Mouse (Mus musculus) kidney, postnatal 0 days (tissue): ENCODE measurements around the gene Zfp451. TPM values are rescaled to one million over a fixed set of nuclear protein-coding genes. Genes with fewer than 3 reads are reported as not detected.

Experiments used
- ATAC-seq: fragments of 200-750 bp; cut with Nextera tagmentation; replicated peaks from 2 replicates; pipeline ENCODE4 v1.8.0; 2017; ENCODE audit warnings: low read depth, moderate number of reproducible peaks, moderate TSS enrichment, moderate library complexity; ENCODE audit not compliant: low FRiP score
- DNase-seq: peaks from one replicate; pipeline ENCODE4 v3.0.0-alpha.2; 2016; ENCODE audit warnings: low spot score
- H3K27ac ChIP-seq: fragments of 300-500 bp; sonication (generic); 2 replicates; pipeline ENCODE4 v1.5.1; 2014; ENCODE audit warnings: mild to moderate bottlenecking
- H3K27me3 ChIP-seq: fragments of 300-500 bp; sonication (generic); 2 replicates; pipeline ENCODE4 v1.6.1; 2014; ENCODE audit warnings: low read length, mixed read lengths; ENCODE audit not compliant: insufficient read depth
- H3K36me3 ChIP-seq: fragments of 300-500 bp; sonication (generic); 2 replicates; pipeline ENCODE4 v1.6.1; 2014; ENCODE audit warnings: low read length, mixed read lengths; ENCODE audit not compliant: insufficient read depth
- H3K4me1 ChIP-seq: fragments of 300-500 bp; sonication (generic); replicated peaks from 2 replicates; pipeline ENCODE4 v1.6.1; 2014; ENCODE audit warnings: antibody characterized with exemption, low read length, mixed read lengths; ENCODE audit not compliant: insufficient read depth
- H3K4me2 ChIP-seq: fragments of 300-500 bp; sonication (generic); 2 replicates; pipeline ENCODE4 v1.6.1; 2014; ENCODE audit warnings: mild to moderate bottlenecking, low read length, moderate library complexity, mixed read lengths
- H3K4me3 ChIP-seq: fragments of 300-500 bp; sonication (generic); replicated peaks from 2 replicates; pipeline ENCODE4 v1.5.1; 2014; ENCODE audit warnings: low read depth, low read length
- H3K9ac ChIP-seq: fragments of 300-500 bp; sonication (generic); 2 replicates; pipeline ENCODE4 v1.6.1; 2014; ENCODE audit warnings: low read depth, low read length
- H3K9me3 ChIP-seq: fragments of 300-500 bp; sonication (generic); replicated peaks from 2 replicates; pipeline ENCODE4 v1.6.1; 2016; ENCODE audit warnings: low read length, inconsistent platforms, mixed read lengths
- CTCF ChIP-seq: IDR thresholded peaks from 2 replicates; pipeline ENCODE4 v1.5.1; 2016; ENCODE audit warnings: antibody characterized with exemption, low read depth, mild to moderate bottlenecking, moderate library complexity
- WGBS: fragments of 180-500 bp; shearing (Covaris S2); extraction: QIAGEN DNeasy Blood & Tissue Kit; methylation state at CpG from one replicate; pipeline ENCODE4 v1.1.7; 2014; 5-methylcytosine and 5-hydroxymethylcytosine counted together
- polyA plus RNA-seq: library from polyadenylated mRNA; unstranded; fragments of >200 nt; fragmentation: Nextera tagmentation; extraction: Ambion mirVana; gene quantifications from 2 replicates; pipeline ENCODE4 v1.2.1, GENCODE M21; 2015

Gene Zfp451
- polyA plus RNA-seq, 1 experiment from 2014 or later, result 15.5 TPM

GRCm38 (mm10) chr1:33742903-33743302, 71.5 kb downstream of the Zfp451 start:
- Histone ChIP-seq H3K9ac (no peak overlapping the region), H3K4me3 (no peak overlapping the region), H3K36me3 (0 out of 2 replicates have a peak, but pooled peaks cover 28% of the 10 kb centered on the region), H3K27me3 (no peaks in the 10 kb centered on the region), H3K4me1 (no peaks in the 10 kb centered on the region), H3K4me2 (no peak overlapping the region), H3K9me3 (no peaks in the 10 kb centered on the region), H3K27ac (no peak overlapping the region)
- no peak for ATAC-seq
- WGBS, result 28% methylated on average over 8 of the region's 8 CpGs
- TF ChIP-seq CTCF, result peak; percentile 75
- DNase-seq, result peak; percentile 59

- ATAC-seq (peak; percentile 68; the same call in 1 of the 2 replicates), DNase-seq (peak; percentile 91)
- 29% methylated on average over 12 of the region's 12 CpGs for WGBS
- H3K27ac ChIP-seq, result no peak overlapping the region
- peaks cover 26% of the 10 kb centered on the region; the same call in 1 of the 2 replicates for H3K36me3 ChIP-seq
- no peak overlapping the region for H3K9ac ChIP-seq
- H3K4me1 ChIP-seq, result no peaks in the 10 kb centered on the region
- no peak overlapping the region for H3K4me2 ChIP-seq
- no peak overlapping the region for H3K4me3 ChIP-seq
- TF ChIP-seq CTCF, result peak; percentile 97
- no peaks in the 10 kb centered on the region for H3K27me3 ChIP-seq
- no peaks in the 10 kb centered on the region for H3K9me3 ChIP-seq
Measured at GRCm38 (mm10) chr1:33739302-33739701, 75.1 kb downstream of the Zfp451 start.

DNA sequence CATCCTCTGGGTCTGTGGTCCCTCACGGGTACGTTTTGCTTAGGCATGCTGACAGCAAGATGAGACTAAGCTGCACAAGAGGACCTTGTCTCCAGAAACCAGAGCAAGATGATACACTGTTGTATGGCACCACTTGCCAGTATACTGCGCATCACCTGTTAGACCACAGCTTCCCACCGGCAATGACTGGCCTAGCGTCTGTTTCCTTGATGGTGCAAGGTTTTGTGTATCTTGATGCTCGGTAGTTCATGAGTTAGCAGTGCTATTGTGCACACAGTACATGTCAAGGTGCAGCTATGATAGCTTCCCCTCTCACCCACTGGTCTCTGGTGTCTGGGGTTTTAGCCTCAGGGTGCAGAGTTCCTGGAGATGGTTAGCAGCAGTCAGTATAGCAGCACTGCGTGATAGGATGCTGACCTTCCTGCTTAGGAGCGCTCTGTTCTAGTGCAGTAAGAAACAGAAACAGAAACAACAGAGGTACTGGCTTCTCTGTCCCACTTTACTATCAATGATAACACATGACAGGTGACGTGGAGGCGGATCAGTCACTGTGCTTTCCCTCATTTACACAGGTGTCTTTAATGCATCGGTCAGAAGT, 75.6 kb downstream of the Zfp451 start:
- Histone ChIP-seq H3K4me3 (no peak overlapping the region), H3K4me2 (no peak overlapping the region), H3K4me1 (no peaks in the 10 kb centered on the region), H3K9ac (no peak overlapping the region), H3K27me3 (no peaks in the 10 kb centered on the region), H3K27ac (no peak overlapping the region), H3K36me3 (peaks cover 26% of the 10 kb centered on the region; the same call in 1 of the 2 replicates), H3K9me3 (no peaks in the 10 kb centered on the region)
- ATAC-seq (no peak), DNase-seq (no peak)
- WGBS, result 83% methylated on average over 11 of the region's 11 CpGs
- no peak for TF ChIP-seq CTCF

- Histone ChIP-seq H3K9me3 (no peaks in the 10 kb centered on the region), H3K4me3 (no peak overlapping the region), H3K27ac (no peak overlapping the region), H3K36me3 (peaks cover 26% of the 10 kb centered on the region; the same call in 1 of the 2 replicates), H3K4me1 (no peaks in the 10 kb centered on the region), H3K27me3 (no peaks in the 10 kb centered on the region), H3K4me2 (no peak overlapping the region), H3K9ac (no peak overlapping the region)
- WGBS, result 91% methylated on average over 11 of the region's 11 CpGs
- no peak for DNase-seq
- no peak for ATAC-seq
- no peak for TF ChIP-seq CTCF
Measured at GRCm38 (mm10) chr1:33738281-33738680, 76.1 kb downstream of the Zfp451 start.

DNA sequence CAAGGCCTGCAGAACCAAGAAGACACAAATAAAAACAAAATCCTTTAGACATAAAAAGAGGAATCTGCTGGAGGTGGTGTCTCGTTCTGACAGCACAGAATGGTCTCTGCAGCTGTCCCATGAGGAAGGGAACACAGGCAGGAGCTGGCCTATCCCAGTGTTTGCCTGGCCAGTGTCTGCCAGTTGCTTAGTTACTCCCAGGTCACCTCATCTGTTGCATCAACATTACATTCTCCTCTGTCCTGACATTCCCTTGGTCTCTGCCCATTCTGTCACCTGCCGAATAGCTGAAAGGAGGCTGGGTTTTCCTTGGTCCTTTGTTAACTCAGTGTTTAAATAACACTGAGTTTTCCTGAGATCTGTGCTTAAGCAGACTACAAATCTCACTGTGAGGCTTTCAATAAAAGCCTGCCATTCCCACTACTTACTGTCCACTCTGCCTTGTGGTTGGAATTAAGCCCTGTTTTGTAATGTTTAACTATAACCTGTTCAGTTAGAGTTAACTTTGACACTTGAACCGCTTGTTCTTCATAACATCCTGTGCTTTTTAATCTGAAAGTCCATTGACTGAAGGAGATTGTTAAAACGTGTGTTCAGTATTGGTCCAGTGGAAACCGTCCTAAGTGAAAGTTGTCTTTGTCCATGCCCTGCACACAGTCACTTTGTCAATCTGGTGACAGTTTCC, 80.3 kb downstream of the Zfp451 start:
- H3K36me3 ChIP-seq, result peaks cover 39% of the 10 kb centered on the region

GRCm38 (mm10) chr1:33733044-33733443, 81.4 kb downstream of the Zfp451 start:
- ATAC-seq (peak; percentile 62; the same call in 1 of the 2 replicates), DNase-seq (no peak)
- 84% methylated on average over 9 of the region's 9 CpGs for WGBS
- H3K9ac ChIP-seq, result no peak overlapping the region
- H3K4me2 ChIP-seq, result no peak overlapping the region
- H3K4me3 ChIP-seq, result no peak overlapping the region
- H3K27ac ChIP-seq, result no peak overlapping the region
- H3K36me3 ChIP-seq, result peaks cover 37% of the 10 kb centered on the region
- no peaks in the 10 kb centered on the region for H3K9me3 ChIP-seq
- no peaks in the 10 kb centered on the region for H3K4me1 ChIP-seq
- H3K27me3 ChIP-seq, result no peaks in the 10 kb centered on the region
- no peak for TF ChIP-seq CTCF

More for the DNA sequence above, 80.3 kb downstream of the Zfp451 start:
- H3K27me3 ChIP-seq, result no peaks in the 10 kb centered on the region
- no peak overlapping the region for H3K4me3 ChIP-seq
- H3K4me2 ChIP-seq, result no peak overlapping the region
- 72% methylated on average over 5 of the region's 5 CpGs for WGBS
- ATAC-seq, result peak; percentile 70
- DNase-seq, result no peak
- no peak for TF ChIP-seq CTCF
- no peaks in the 10 kb centered on the region for H3K4me1 ChIP-seq
- no peak overlapping the region for H3K9ac ChIP-seq
- peak overlapping the region; percentile 2; the same call in 1 of the 2 replicates for H3K27ac ChIP-seq
- H3K9me3 ChIP-seq, result no peaks in the 10 kb centered on the region
